Mouse (Mus musculus) liver, adult 2 months (tissue): ENCODE results near the gene Dzip1.

Experiments used
- CTCF ChIP-seq: fragments of 200-500 bp; IDR thresholded peaks from 2 replicates; pipeline ENCODE4 v1.5.1; 2011; ENCODE audit warnings: low read depth, low read length, control low read depth
- POLR2A ChIP-seq: fragments of 200-500 bp; IDR thresholded peaks from 2 replicates; pipeline ENCODE4 v1.6.1; 2011; ENCODE audit warnings: low read length, control low read depth; ENCODE audit not compliant: insufficient read depth; ENCODE audit errors: extremely low read depth

GRCm38 (mm10) chr14:118900911-118901310 is 24.3 kb downstream of the Dzip1 start:
- TF ChIP-seq CTCF: no peak
- TF ChIP-seq POLR2A: no peak
